Mouse (Mus musculus) c-Kit-positive CD71-positive TER-119-positive erythroid progenitor cells, embryonic 14.5 days (primary cell): ENCODE data around the gene Eif4e.

Experiments
- DNase-seq: peaks from one replicate; pipeline ENCODE4 v3.0.0-alpha.2; 2013; ENCODE audit warnings: low spot score

The Eif4e gene

GRCm38 (mm10) chr3:138526073-138526915 lies at the start of gene Eif4e:
Gene Eif4e (plus strand): TSS chr3:138526179.
- peak; percentile 60 for DNase-seq

DNA sequence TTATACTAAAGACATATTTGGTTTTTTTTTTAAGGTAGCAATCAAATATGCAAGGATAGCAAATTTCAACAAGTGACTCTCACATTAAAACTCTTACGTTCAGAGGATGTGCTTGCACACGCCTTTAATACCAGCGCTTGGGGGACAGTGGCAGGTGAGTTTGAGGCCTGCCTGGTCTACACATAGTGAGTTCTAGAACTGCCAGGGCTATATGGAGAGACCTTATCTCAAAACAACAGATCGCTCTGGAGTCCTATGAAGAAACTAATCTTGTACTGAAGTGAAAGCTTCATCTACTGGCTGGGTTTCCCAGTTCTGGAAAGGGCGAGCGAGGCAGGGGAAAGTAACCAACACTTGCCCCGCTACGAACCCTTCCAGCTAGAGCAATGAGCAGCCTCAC lies 46.5 kb upstream of the Eif4e start:
- peak; percentile 29 for DNase-seq

DNA sequence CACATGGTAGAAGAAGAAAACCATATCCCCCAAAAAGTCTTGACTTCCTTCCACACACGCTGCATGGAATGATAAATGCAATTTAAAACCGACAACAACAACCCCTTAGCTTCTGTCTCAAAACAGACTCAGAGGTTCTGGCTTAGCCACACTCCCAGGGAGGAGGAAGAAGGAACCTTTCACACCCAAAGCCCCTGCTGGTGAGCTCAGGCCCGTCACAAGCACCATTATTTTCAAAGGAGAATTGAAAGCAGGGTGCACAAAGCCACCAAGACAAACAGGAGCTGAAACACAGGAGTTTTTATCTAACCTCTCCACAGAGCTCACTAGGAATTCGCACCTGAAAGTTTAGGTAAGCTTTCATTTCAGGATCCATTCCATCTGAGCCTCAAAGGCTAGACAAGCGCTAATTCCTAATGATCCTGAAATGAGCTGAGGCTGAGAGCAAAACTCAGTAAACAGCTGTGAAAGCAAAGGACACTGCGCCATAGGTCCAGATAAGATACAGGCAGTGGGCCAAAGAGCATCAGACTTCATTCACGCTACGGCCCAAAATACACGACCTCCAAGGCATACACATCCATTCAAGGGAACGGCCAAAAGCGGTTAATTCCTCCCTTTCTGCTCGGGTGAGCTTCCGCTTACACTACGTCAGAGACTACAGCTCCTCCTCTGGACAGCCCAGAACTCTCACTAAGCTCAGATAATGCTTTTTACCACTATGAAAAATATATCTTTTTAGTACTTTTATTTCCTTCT lies 44.3 kb upstream of the Eif4e start:
- no peak for DNase-seq

GRCm38 (mm10) chr3:138483240-138483639 lies 42.7 kb upstream of the Eif4e start:
- no peak for DNase-seq

- DNase-seq: peak; percentile 45
Measured at GRCm38 (mm10) chr3:138488584-138489326, 37.2 kb upstream of the Eif4e start.

- DNase-seq: peak; percentile 92
Measured at GRCm38 (mm10) chr3:138489327-138490033, 36.5 kb upstream of the Eif4e start, which contains the start of gene Metap1. Gene Metap1 (minus strand): TSS chr3:138489515.

DNA sequence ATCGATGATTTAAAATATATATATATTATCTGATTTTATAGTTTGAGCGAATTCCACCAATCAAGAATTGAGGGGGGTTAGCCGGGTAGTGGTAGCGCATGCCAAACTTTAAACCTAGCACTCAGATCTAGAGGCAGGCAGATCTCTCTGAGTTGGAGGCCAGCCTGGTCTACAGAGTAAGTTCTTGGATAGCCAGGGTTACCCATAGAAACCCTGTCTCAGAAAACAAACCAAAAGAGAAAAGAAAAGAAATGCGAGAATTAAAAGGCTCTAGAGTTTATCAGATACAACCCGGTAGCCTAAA lies 36.0 kb upstream of the Eif4e start:
- DNase-seq: no peak

DNA sequence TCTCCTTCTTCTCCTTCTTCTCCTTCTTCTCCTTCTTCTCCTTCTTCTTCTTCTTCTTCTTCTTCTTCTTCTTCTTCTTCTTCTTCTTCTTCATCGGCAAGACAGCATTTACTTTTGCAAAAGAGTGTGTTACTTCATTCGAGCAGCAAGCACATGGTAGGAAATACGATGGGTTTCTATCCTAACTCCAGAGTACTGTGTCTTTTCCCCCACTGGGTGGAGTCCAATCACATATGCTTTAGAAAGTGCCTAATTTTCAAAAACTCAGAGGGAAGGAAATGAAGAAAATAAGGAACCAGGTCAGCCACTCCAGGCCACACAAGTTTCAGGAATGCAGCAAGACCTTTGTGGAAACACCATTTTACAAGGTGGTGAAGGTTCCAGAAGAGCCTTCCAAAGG lies 32.3 kb upstream of the Eif4e start:
- no peak for DNase-seq

DNA sequence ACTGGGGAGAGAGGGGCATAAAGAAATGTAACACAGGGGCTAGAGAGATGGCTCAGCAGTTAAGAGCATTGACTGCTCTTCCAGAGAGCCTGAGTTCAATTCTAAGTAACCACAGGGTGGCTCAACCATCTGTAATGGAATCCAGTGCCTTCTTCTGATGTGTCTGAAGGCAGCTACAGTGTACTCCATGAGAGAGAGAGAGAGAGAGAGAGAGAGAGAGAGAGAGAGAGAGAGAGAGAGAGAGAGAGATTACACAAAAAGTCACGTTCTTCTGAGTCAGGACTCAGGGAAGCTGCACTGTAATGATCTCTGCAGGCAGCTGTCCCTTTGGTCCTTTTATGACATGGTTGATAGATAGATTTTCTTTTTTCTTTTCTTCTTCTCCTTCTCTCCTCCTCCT lies 31.4 kb upstream of the Eif4e start:
- no peak for DNase-seq

GRCm38 (mm10) chr3:138495166-138496145 lies 30.5 kb upstream of the Eif4e start:
- DNase-seq: peak; percentile 55

- no peak for DNase-seq
Measured at GRCm38 (mm10) chr3:138498731-138499130, 27.2 kb upstream of the Eif4e start.

GRCm38 (mm10) chr3:138499854-138500740 lies 25.9 kb upstream of the Eif4e start:
- DNase-seq: no peak

GRCm38 (mm10) chr3:138503754-138504153 lies 22.2 kb upstream of the Eif4e start:
- DNase-seq: no peak

GRCm38 (mm10) chr3:138506749-138507148 lies 19.2 kb upstream of the Eif4e start:
- DNase-seq: no peak

DNA sequence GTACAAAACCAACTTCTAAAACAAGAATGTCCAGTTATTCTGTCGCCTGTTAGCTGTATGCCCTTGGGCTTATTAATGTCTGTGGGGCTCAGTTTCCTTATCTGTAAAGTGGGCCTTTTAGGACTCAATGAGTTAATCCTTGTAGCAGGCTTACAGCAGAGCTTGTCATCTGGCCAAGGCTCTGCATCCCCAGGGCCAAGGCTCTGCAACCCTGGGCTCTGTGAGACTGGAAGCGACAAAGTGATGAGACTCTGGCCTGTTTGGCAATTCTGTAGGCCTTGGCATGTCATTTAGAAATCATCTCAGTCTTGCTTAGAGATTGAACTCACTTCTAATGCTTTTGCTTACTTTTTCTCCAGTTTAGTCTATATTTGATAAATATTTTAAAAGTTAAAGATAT lies 16.4 kb upstream of the Eif4e start:
- DNase-seq: no peak

DNA sequence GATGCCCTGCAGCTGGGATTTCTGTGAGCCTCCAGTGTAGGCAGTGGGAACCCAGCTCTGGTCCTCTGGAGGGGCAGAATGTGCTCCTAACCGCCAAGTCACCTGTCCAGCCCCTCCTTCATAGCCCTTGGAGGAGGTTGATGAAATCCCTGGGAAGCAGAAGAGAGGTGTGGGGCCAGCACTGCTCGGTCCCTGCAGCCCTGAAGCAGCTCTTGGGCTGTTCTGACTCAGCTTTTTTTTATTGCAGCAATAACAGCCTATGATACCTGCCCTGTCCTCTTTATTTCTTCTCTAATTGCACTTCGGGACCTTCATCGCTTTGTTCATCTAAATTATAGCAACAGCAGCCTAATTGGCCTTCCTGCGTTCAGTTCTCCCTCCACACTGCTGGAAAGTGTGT lies 15.5 kb upstream of the Eif4e start:
- no peak for DNase-seq

- no peak for DNase-seq
Measured at GRCm38 (mm10) chr3:138513243-138513642, 12.7 kb upstream of the Eif4e start.

- no peak for DNase-seq
Measured at GRCm38 (mm10) chr3:138514749-138515148, 11.2 kb upstream of the Eif4e start.

DNA sequence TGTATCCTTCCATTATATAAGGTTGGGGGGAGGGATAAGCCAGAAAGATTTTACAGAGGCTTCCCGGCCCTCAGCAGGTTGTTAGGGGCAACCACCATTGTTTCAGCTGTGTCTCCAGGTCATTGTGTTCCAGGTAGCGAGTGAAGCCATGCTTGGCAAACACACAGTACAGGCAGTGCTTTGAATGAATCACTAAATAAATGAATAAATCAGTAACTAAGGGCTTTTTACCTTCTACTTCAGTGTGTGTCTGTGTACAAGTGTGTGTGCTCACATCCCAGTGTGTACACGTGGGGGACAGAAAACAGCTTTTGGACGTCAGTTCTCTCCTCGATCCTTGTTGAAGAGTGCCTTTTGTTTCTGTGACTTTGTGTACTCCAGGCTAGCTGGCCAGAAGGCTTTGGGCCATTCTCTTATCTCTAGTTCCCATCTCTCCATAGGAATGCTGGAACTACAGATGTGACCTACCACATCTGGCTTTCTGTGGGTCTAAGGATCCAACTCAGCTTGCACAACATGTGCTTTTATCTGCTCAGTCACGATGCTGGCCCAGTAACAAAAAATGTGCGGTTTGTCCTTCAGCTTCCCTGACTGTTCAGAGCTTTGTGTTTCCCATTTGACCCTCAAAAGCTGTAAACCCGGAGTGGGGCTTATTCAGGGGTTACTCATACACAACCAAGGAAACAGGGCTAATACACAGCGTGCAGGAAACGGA lies 10.2 kb upstream of the Eif4e start:
- DNase-seq: no peak
